Mouse (Mus musculus) kidney, embryonic 15.5 days (tissue): ENCODE results near the gene Wfdc5. TPM values are rescaled to one million over a fixed set of nuclear protein-coding genes. Genes with fewer than 3 reads are reported as not detected.
A peak's percentile ranks its signal among the peaks of the same experiment; 100 is the strongest.

Experiments used
- ATAC-seq: fragments of 200-750 bp; cut with Nextera tagmentation; replicated peaks from 2 replicates; pipeline ENCODE4 v1.8.0; 2017; ENCODE audit warnings: moderate TSS enrichment; ENCODE audit not compliant: low FRiP score
- H3K27ac ChIP-seq: fragments of 300-500 bp; sonication (generic); 2 replicates; pipeline ENCODE4 v1.5.1; 2015; ENCODE audit warnings: mild to moderate bottlenecking, inconsistent platforms
- H3K27me3 ChIP-seq: fragments of 300-500 bp; sonication (generic); 2 replicates; pipeline ENCODE4 v1.6.1; 2015; ENCODE audit warnings: inconsistent platforms
- H3K36me3 ChIP-seq: fragments of 300-500 bp; sonication (generic); 2 replicates; pipeline ENCODE4 v1.6.1; 2015; ENCODE audit warnings: inconsistent platforms
- H3K4me1 ChIP-seq: fragments of 300-500 bp; sonication (generic); 2 replicates; pipeline ENCODE4 v1.6.1; 2015; ENCODE audit warnings: inconsistent platforms
- H3K4me2 ChIP-seq: fragments of 300-500 bp; sonication (generic); 2 replicates; pipeline ENCODE4 v1.6.1; 2015; ENCODE audit warnings: moderate library complexity, mild to moderate bottlenecking, inconsistent platforms
- H3K4me3 ChIP-seq: fragments of 300-500 bp; sonication (generic); replicated peaks from 2 replicates; pipeline ENCODE4 v1.5.1; 2015; ENCODE audit warnings: mild to moderate bottlenecking, inconsistent platforms
- H3K9ac ChIP-seq: fragments of 300-500 bp; sonication (generic); 2 replicates; pipeline ENCODE4 v1.6.1; 2015; ENCODE audit warnings: mild to moderate bottlenecking, inconsistent platforms
- H3K9me3 ChIP-seq: fragments of 300-500 bp; sonication (generic); replicated peaks from 2 replicates; pipeline ENCODE4 v1.6.1; 2016; ENCODE audit warnings: inconsistent platforms
- WGBS: fragments of 180-500 bp; shearing (Covaris S2); methylation state at CpG from one replicate; pipeline ENCODE4 v1.1.7; 2015; ENCODE audit warnings: mixed read lengths; 5-methylcytosine and 5-hydroxymethylcytosine counted together
- polyA plus RNA-seq: library from polyadenylated mRNA; unstranded; fragments of >200 nt; fragmentation: Nextera tagmentation; extraction: Ambion mirVana; gene quantifications from 2 replicates; pipeline ENCODE4 v1.2.1, GENCODE M21; 2015

Gene Wfdc5
- polyA plus RNA-seq, 1 experiment from 2014 or later, result not detected

DNA sequence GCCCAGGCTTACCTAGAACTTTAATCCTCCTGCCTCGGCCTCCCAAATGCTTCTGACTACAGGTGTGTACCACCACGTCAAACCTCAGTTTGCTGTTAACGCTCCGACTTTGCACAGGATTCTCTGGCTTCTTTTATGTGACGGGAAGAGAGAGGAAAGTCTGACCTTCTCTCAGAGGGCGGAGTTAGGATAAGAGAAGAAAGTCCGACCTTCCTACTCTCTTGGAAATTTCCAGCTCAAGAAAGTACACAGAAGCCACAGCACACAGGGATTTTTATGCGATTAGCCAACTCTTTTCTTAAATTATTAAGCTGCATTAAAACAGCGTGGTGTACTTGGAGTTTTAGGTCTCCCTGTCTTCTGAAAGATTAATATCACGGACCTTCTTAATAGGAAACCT lies 38.0 kb downstream of the Wfdc5 start:
- H3K9me3 ChIP-seq, result no peaks in the 10 kb centered on the region
- no peak overlapping the region for H3K4me2 ChIP-seq
- WGBS, result 62% methylated on average over 10 of the region's 10 CpGs
- no peak overlapping the region for H3K4me3 ChIP-seq
- no peak for ATAC-seq
- 0 out of 2 replicates have a peak, but pooled peaks cover 7% of the 10 kb centered on the region for H3K4me1 ChIP-seq
- H3K36me3 ChIP-seq, result peaks cover 10% of the 10 kb centered on the region; the same call in 1 of the 2 replicates
- H3K27me3 ChIP-seq, result no peaks in the 10 kb centered on the region
- peak overlapping the region; percentile 52 for H3K27ac ChIP-seq
- no peak overlapping the region for H3K9ac ChIP-seq

GRCm38 (mm10) chr2:164144025-164144424 lies 38.5 kb downstream of the Wfdc5 start:
- ATAC-seq, result peak; percentile 89
- Histone ChIP-seq H3K4me2 (no peak overlapping the region), H3K9me3 (no peaks in the 10 kb centered on the region), H3K4me1 (0 out of 2 replicates have a peak, but pooled peaks cover 7% of the 10 kb centered on the region), H3K27me3 (no peaks in the 10 kb centered on the region), H3K36me3 (peaks cover 10% of the 10 kb centered on the region; the same call in 1 of the 2 replicates), H3K9ac (no peak overlapping the region), H3K4me3 (no peak overlapping the region), H3K27ac (peak overlapping the region; percentile 52)
- WGBS, result 46% methylated on average over 6 of the region's 6 CpGs

DNA sequence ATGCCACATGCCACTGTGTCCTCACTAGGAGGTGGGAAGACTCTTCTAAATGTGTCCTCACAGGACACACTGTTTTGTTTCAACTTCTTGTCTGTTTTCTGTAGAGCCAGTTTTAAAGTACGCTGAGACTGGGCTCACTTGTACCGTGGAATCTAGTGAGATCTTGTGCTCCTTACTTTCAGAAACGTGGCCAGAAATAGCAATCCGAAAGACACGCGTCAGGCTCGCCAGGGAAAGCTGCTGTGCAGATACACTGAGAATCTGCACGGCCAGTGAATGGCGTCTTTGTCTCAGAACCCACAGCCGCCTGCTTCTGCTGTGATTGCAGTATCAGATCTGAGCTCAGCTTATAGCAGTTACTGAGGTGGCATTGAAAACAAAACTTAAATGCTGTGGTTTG lies 40.5 kb downstream of the Wfdc5 start:
- ATAC-seq, result no peak
- H3K4me2 ChIP-seq, result no peak overlapping the region
- peaks cover 10% of the 10 kb centered on the region; the same call in 1 of the 2 replicates for H3K36me3 ChIP-seq
- no peaks in the 10 kb centered on the region for H3K27me3 ChIP-seq
- no peaks in the 10 kb centered on the region for H3K9me3 ChIP-seq
- H3K4me3 ChIP-seq, result no peak overlapping the region
- H3K9ac ChIP-seq, result no peak overlapping the region
- WGBS, result 77% methylated on average over 10 of the region's 10 CpGs
- no peak overlapping the region for H3K27ac ChIP-seq
- peaks cover 20% of the 10 kb centered on the region for H3K4me1 ChIP-seq

GRCm38 (mm10) chr2:164137754-164138153 lies 44.8 kb downstream of the Wfdc5 start:
- H3K9ac ChIP-seq, result no peak overlapping the region
- H3K4me3 ChIP-seq, result no peak overlapping the region
- WGBS, result 47% methylated on average over 6 of the region's 6 CpGs
- H3K9me3 ChIP-seq, result no peaks in the 10 kb centered on the region
- no peak for ATAC-seq
- peaks cover 9% of the 10 kb centered on the region; the same call in 1 of the 2 replicates for H3K36me3 ChIP-seq
- no peaks in the 10 kb centered on the region for H3K27me3 ChIP-seq
- H3K4me1 ChIP-seq, result peaks cover 21% of the 10 kb centered on the region
- no peak overlapping the region for H3K27ac ChIP-seq
- no peak overlapping the region for H3K4me2 ChIP-seq

DNA sequence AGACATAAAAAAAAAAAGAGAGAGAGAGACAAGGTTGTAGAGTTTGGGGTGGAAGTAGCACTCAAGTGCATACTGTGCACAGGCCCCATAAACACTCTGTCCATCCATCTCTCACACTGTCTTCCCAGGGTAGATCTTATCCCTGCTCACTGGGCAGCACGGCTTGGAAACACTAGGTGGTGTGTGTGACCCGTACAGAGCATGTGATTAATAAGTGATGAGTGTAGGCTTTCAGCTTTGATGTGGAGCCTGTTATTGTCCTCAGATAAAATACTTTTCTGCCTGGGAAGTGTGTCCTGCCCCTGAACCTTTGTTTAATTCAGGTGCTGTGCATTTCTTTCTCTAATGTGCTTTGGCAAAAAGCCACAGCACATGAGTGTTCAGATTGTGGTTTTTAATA lies 46.1 kb downstream of the Wfdc5 start:
- WGBS, result 27% methylated on average over 2 of the region's 2 CpGs
- no peak overlapping the region for H3K4me2 ChIP-seq
- ATAC-seq, result no peak
- H3K36me3 ChIP-seq, result peaks cover 4% of the 10 kb centered on the region
- H3K27ac ChIP-seq, result no peak overlapping the region
- H3K4me3 ChIP-seq, result no peak overlapping the region
- H3K27me3 ChIP-seq, result no peaks in the 10 kb centered on the region
- no peak overlapping the region for H3K9ac ChIP-seq
- H3K4me1 ChIP-seq, result peaks cover 21% of the 10 kb centered on the region
- no peaks in the 10 kb centered on the region for H3K9me3 ChIP-seq

- 53% methylated on average over 1 of the region's 1 CpGs for WGBS
- peaks cover 6% of the 10 kb centered on the region; the same call in 1 of the 2 replicates for H3K36me3 ChIP-seq
- ATAC-seq, result no peak
- H3K9ac ChIP-seq, result no peak overlapping the region
- H3K4me2 ChIP-seq, result no peak overlapping the region
- H3K4me1 ChIP-seq, result peaks cover 21% of the 10 kb centered on the region
- no peak overlapping the region for H3K4me3 ChIP-seq
- no peaks in the 10 kb centered on the region for H3K27me3 ChIP-seq
- H3K27ac ChIP-seq, result no peak overlapping the region
- H3K9me3 ChIP-seq, result no peaks in the 10 kb centered on the region
Observed at GRCm38 (mm10) chr2:164135367-164135766, 47.2 kb downstream of the Wfdc5 start.

- Histone ChIP-seq H3K4me2 (no peak overlapping the region), H3K27me3 (no peaks in the 10 kb centered on the region), H3K9ac (no peak overlapping the region), H3K27ac (no peak overlapping the region), H3K9me3 (no peaks in the 10 kb centered on the region), H3K36me3 (peaks cover 5% of the 10 kb centered on the region; the same call in 1 of the 2 replicates), H3K4me3 (no peak overlapping the region), H3K4me1 (peaks cover 21% of the 10 kb centered on the region)
- 75% methylated on average over 6 of the region's 6 CpGs for WGBS
- ATAC-seq, result no peak
Observed at GRCm38 (mm10) chr2:164134563-164134962, 48.0 kb downstream of the Wfdc5 start.

DNA sequence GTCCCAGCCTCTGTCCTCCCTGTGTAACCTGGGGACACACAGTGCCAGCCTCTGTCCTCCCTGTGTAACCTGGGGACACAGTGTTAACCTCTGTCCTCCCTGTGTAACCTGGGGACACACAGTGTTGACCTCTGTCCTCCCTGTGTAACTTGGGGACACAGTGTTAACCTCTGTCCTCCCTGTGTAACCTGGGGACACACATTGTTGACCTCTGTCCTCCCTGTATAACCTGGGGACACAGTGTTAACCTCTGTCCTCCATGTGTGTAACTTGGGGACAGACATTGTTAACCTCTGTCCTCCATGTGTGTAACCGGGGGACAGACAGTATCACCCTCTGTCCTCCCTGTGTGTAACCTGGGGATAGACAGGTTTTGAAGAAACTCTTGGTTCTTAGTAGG lies 51.0 kb downstream of the Wfdc5 start:
- H3K9ac ChIP-seq, result no peak overlapping the region
- H3K4me1 ChIP-seq, result peaks cover 4% of the 10 kb centered on the region; the same call in 1 of the 2 replicates
- no peak overlapping the region for H3K27ac ChIP-seq
- no peaks in the 10 kb centered on the region for H3K9me3 ChIP-seq
- no peak for ATAC-seq
- no peaks in the 10 kb centered on the region for H3K27me3 ChIP-seq
- 75% methylated on average over 1 of the region's 1 CpGs for WGBS
- no peak overlapping the region for H3K4me3 ChIP-seq
- H3K36me3 ChIP-seq, result peaks cover 5% of the 10 kb centered on the region; the same call in 1 of the 2 replicates
- no peak overlapping the region for H3K4me2 ChIP-seq

GRCm38 (mm10) chr2:164128576-164129411 lies 53.7 kb downstream of the Wfdc5 start:
- Histone ChIP-seq H3K27ac (no peak overlapping the region), H3K9ac (no peak overlapping the region), H3K4me3 (no peak overlapping the region), H3K9me3 (no peaks in the 10 kb centered on the region), H3K36me3 (peaks cover 5% of the 10 kb centered on the region; the same call in 1 of the 2 replicates), H3K27me3 (no peaks in the 10 kb centered on the region), H3K4me2 (no peak overlapping the region), H3K4me1 (no peaks in the 10 kb centered on the region)
- no peak for ATAC-seq
- WGBS, result 81% methylated on average over 12 of the region's 12 CpGs

DNA sequence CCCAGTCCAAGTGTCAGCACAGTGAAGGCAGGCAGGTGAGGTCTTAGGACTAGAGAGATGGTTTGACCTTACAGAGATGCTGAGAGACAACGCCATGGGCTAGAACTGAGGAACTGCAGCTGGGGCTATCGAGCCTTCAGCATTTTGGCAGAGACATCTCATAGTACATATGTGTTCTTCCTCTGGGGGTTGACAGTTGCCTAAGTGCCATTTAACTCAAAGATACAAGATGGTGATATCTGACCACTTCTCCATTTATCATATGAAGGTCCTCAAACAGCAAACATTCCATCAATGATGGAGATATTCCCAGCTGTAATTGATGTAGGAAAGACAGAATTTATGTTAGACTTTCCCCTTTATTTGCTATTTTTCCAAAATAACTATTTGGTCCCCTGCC lies 55.2 kb downstream of the Wfdc5 start:
- peaks cover 11% of the 10 kb centered on the region for H3K36me3 ChIP-seq
- no peaks in the 10 kb centered on the region for H3K4me1 ChIP-seq
- H3K9ac ChIP-seq, result no peak overlapping the region
- WGBS, result 90% methylated on average over 2 of the region's 2 CpGs
- no peak overlapping the region for H3K27ac ChIP-seq
- no peak for ATAC-seq
- no peaks in the 10 kb centered on the region for H3K27me3 ChIP-seq
- no peak overlapping the region for H3K4me2 ChIP-seq
- H3K4me3 ChIP-seq, result no peak overlapping the region
- no peaks in the 10 kb centered on the region for H3K9me3 ChIP-seq

- H3K4me3 ChIP-seq, result no peak overlapping the region
- no peak overlapping the region for H3K9ac ChIP-seq
- peaks cover 15% of the 10 kb centered on the region for H3K36me3 ChIP-seq
- no peak overlapping the region for H3K4me2 ChIP-seq
- no peaks in the 10 kb centered on the region for H3K9me3 ChIP-seq
- no peaks in the 10 kb centered on the region for H3K4me1 ChIP-seq
- 79% methylated on average over 13 of the region's 13 CpGs for WGBS
- no peaks in the 10 kb centered on the region for H3K27me3 ChIP-seq
- no peak for ATAC-seq
- no peak overlapping the region for H3K27ac ChIP-seq
Observed at GRCm38 (mm10) chr2:164126533-164126955, 56.0 kb downstream of the Wfdc5 start.
